Mouse (Mus musculus) hindbrain, embryonic 13.5 days (tissue): ENCODE measurements at regions not wholly inside any gene's neighbourhood (a gene's known extent, or its start where the extent isn't known, plus 50 kb on each side); places are given as distances from the start of the nearest gene placed in this dataset.

Source experiments
- ATAC-seq: fragments of 200-750 bp; cut with Nextera tagmentation; 2 replicates; pipeline ENCODE4 v1.8.0; 2017; ENCODE audit warnings: moderate TSS enrichment; ENCODE audit not compliant: low FRiP score
- H3K27ac ChIP-seq: fragments of 300-500 bp; sonication (generic); 2 replicates; pipeline ENCODE4 v1.5.1; 2015; ENCODE audit warnings: inconsistent platforms, mild to moderate bottlenecking, moderate library complexity
- H3K27me3 ChIP-seq: fragments of 300-500 bp; sonication (generic); 2 replicates; pipeline ENCODE4 v1.6.1; 2015; ENCODE audit warnings: mild to moderate bottlenecking, inconsistent platforms
- H3K36me3 ChIP-seq: fragments of 300-500 bp; sonication (generic); 2 replicates; pipeline ENCODE4 v1.6.1; 2015; ENCODE audit warnings: mild to moderate bottlenecking, inconsistent platforms
- H3K4me1 ChIP-seq: fragments of 300-500 bp; sonication (generic); replicated peaks from 2 replicates; pipeline ENCODE4 v1.6.1; 2015; ENCODE audit warnings: inconsistent platforms
- H3K4me2 ChIP-seq: fragments of 300-500 bp; sonication (generic); 2 replicates; pipeline ENCODE4 v1.6.1; 2015; ENCODE audit warnings: inconsistent platforms, mild to moderate bottlenecking, moderate library complexity
- H3K4me3 ChIP-seq: fragments of 300-500 bp; sonication (generic); 2 replicates; pipeline ENCODE4 v1.5.1; 2015; ENCODE audit warnings: mild to moderate bottlenecking, inconsistent platforms
- H3K9ac ChIP-seq: fragments of 300-500 bp; sonication (generic); 2 replicates; pipeline ENCODE4 v1.6.1; 2015; ENCODE audit warnings: mild to moderate bottlenecking, inconsistent platforms
- H3K9me3 ChIP-seq: fragments of 300-500 bp; sonication (generic); 2 replicates; pipeline ENCODE4 v1.6.1; 2016; ENCODE audit warnings: inconsistent platforms
- WGBS: fragments of 180-500 bp; shearing (Covaris S2); methylation state at CpG from one replicate; pipeline ENCODE4 v1.1.7; 2015; 5-methylcytosine and 5-hydroxymethylcytosine counted together

DNA sequence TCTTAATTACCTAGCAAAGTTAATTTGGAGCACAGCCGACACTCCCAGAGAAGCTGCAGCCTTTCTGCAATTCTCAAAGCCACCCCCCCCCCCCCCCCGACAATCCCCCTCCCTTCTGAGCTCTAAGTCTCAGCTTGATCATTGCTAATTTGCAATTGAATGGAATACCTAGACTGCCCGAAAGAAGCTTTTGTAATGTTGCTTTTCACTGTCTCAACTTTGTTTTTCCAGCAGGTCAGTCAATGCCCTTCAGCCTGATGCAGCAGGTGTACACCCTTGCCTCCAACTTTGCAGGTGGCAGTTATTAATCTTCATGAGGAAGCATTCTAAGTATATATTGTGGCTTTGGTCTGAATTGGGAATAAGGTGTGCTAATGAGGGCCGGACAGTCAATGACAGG is 1006.6 kb upstream of the Gm8797 start:
- WGBS: 62% methylated on average over 4 of the region's 4 CpGs
- Histone ChIP-seq H3K9me3 (0 out of 2 replicates have a peak, but pooled peaks cover 14% of the 10 kb centered on the region), H3K27ac (no peak overlapping the region), H3K4me2 (no peak overlapping the region), H3K27me3 (no peaks in the 10 kb centered on the region), H3K36me3 (no peaks in the 10 kb centered on the region), H3K4me3 (no peak overlapping the region), H3K4me1 (no peaks in the 10 kb centered on the region), H3K9ac (no peak overlapping the region)
- ATAC-seq: no peak

GRCm38 (mm10) chr3:4744611-4745010 is 1006.0 kb upstream of the Gm8797 start:
- 85% methylated on average over 6 of the region's 6 CpGs for WGBS
- Histone ChIP-seq H3K36me3 (no peaks in the 10 kb centered on the region), H3K27ac (no peak overlapping the region), H3K4me2 (no peak overlapping the region), H3K27me3 (no peaks in the 10 kb centered on the region), H3K4me3 (no peak overlapping the region), H3K9me3 (0 out of 2 replicates have a peak, but pooled peaks cover 14% of the 10 kb centered on the region), H3K9ac (no peak overlapping the region), H3K4me1 (no peaks in the 10 kb centered on the region)
- ATAC-seq: no peak

DNA sequence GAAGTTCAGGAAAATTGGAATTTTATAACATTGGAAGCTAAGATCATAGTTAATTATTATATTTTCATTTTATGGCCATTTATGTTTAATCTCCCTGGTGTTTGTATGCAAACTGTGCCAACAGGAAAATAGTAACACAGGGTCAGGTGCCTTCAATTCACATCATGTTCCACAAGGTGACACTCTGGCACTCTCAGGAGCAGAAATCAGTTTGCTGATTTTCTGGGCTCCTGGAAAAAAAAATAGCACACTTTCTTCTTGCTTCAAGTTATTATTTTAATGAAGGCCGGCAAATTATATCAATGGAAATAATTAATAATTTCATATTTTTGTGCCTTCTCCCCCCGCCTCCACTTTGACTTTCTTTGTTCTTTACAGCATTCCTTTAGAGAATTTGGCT is 994.5 kb upstream of the Gm8797 start:
- WGBS: 93% methylated on average over 2 of the region's 2 CpGs
- Histone ChIP-seq H3K27me3 (no peaks in the 10 kb centered on the region), H3K4me3 (no peak overlapping the region)

GRCm38 (mm10) chr3:4757113-4757512 is 993.5 kb upstream of the Gm8797 start:
- WGBS: 88% methylated on average over 1 of the region's 1 CpGs
- no peak for ATAC-seq

More for the DNA sequence above, 994.5 kb upstream of the Gm8797 start:
- Histone ChIP-seq H3K9ac (no peak overlapping the region), H3K4me1 (no peaks in the 10 kb centered on the region), H3K4me2 (no peak overlapping the region), H3K27ac (no peak overlapping the region), H3K36me3 (no peaks in the 10 kb centered on the region), H3K9me3 (peaks cover 5% of the 10 kb centered on the region; the same call in 1 of the 2 replicates)
- no peak for ATAC-seq

DNA sequence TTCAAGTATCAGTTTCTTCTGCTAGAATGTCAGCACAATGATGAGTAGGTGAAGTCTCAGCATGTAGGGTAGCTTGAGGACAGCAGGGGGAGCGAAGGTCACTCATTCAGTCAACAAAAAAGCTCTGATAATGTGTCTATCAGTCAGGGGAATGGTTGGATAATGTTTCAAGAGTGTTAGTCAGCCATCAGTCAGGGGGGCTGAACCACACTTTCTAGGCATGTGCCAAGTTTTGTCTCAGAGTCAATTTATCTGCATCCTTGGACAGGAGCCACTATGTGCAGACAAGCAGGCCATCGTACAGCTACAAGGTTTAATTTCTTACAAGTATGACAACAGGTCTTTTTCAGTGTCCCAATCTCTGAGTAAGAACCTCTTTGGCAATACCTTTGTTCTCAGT is 987.5 kb upstream of the Gm8797 start:
- no peaks in the 10 kb centered on the region for H3K36me3 ChIP-seq
- WGBS: 87% methylated on average over 2 of the region's 2 CpGs
- no peak overlapping the region for H3K4me2 ChIP-seq
- H3K4me3 ChIP-seq: no peak overlapping the region
- no peak overlapping the region for H3K9ac ChIP-seq
- no peaks in the 10 kb centered on the region for H3K4me1 ChIP-seq
- H3K27ac ChIP-seq: no peak overlapping the region
- ATAC-seq: no peak
- H3K27me3 ChIP-seq: no peaks in the 10 kb centered on the region
- no peaks in the 10 kb centered on the region for H3K9me3 ChIP-seq

More at GRCm38 (mm10) chr3:4757113-4757512, 993.5 kb upstream of the Gm8797 start:
- H3K4me1 ChIP-seq: no peaks in the 10 kb centered on the region
- no peak overlapping the region for H3K4me3 ChIP-seq
- no peak overlapping the region for H3K9ac ChIP-seq
- no peak overlapping the region for H3K4me2 ChIP-seq
- H3K9me3 ChIP-seq: no peaks in the 10 kb centered on the region
- H3K36me3 ChIP-seq: no peaks in the 10 kb centered on the region
- no peak overlapping the region for H3K27ac ChIP-seq
- no peaks in the 10 kb centered on the region for H3K27me3 ChIP-seq

DNA sequence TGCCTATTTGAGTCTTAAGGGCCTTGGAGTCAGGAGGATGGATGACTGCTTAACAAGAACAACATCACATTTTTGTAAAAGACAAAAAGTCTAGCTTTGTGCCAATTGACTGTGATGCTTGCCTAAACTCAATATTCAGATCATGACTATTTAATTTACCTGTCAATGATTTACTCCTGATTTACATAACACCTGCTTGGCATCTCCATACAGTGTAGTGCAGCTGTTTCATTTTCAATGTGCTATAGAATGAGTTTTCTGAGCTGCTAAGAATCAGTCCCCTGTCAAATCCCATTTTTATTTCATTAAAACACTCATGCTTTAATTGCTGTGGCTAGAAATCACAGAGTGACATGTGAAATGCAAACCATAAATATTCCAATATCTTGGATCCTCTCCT is 974.0 kb upstream of the Gm8797 start:
- H3K4me2 ChIP-seq: no peak overlapping the region
- H3K36me3 ChIP-seq: no peaks in the 10 kb centered on the region
- no peaks in the 10 kb centered on the region for H3K9me3 ChIP-seq
- H3K27me3 ChIP-seq: no peaks in the 10 kb centered on the region
- no peak overlapping the region for H3K4me3 ChIP-seq
- ATAC-seq: no peak
- no peaks in the 10 kb centered on the region for H3K4me1 ChIP-seq
- H3K27ac ChIP-seq: no peak overlapping the region
- H3K9ac ChIP-seq: no peak overlapping the region

DNA sequence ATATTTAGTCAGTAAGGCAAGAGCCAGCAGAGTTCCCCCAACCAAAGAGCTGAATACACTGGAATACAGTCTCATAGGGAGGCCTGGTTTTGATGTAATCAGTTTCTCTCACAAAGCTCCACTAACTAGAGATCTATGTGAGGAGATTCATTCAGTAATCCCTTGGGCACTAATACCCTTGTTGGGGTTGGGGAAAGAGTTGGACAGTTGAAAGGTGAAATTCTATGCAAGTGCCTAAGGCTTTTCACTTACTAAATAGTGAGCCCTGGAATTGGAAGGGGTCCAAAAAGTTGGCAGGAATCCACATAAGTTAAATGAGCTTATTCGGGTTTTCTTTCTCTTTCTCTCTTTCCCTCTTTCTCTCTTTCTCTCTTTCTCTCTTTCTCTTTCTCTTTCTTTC is 965.4 kb upstream of the Gm8797 start:
- Histone ChIP-seq H3K4me3 (no peak overlapping the region), H3K36me3 (no peaks in the 10 kb centered on the region), H3K27ac (no peak overlapping the region), H3K4me2 (no peak overlapping the region), H3K4me1 (no peaks in the 10 kb centered on the region), H3K27me3 (no peaks in the 10 kb centered on the region), H3K9me3 (no peaks in the 10 kb centered on the region), H3K9ac (no peak overlapping the region)
- WGBS: 68% methylated on average over 1 of the region's 1 CpGs
- no peak for ATAC-seq

GRCm38 (mm10) chr3:4793141-4793540 is 957.5 kb upstream of the Gm8797 start:
- Histone ChIP-seq H3K4me3 (no peak overlapping the region), H3K4me1 (peaks cover 24% of the 10 kb centered on the region), H3K27me3 (no peaks in the 10 kb centered on the region), H3K4me2 (no peak overlapping the region), H3K9me3 (no peaks in the 10 kb centered on the region), H3K27ac (no peak overlapping the region), H3K9ac (no peak overlapping the region), H3K36me3 (no peaks in the 10 kb centered on the region)
- 94% methylated on average over 2 of the region's 2 CpGs for WGBS
- ATAC-seq: no peak

GRCm38 (mm10) chr3:4796041-4796908 is 954.3 kb upstream of the Gm8797 start:
- peak overlapping the region; percentile 39 for H3K4me3 ChIP-seq
- peak overlapping the region; percentile 52 for H3K4me2 ChIP-seq
- peak overlapping the region; percentile 81 for H3K27ac ChIP-seq
- no peaks in the 10 kb centered on the region for H3K27me3 ChIP-seq
- peak; percentile 83 for ATAC-seq
- H3K4me1 ChIP-seq: peaks cover 24% of the 10 kb centered on the region
- no peaks in the 10 kb centered on the region for H3K9me3 ChIP-seq
- no peak overlapping the region for H3K9ac ChIP-seq
- 23% methylated on average over 6 of the region's 6 CpGs for WGBS
- no peaks in the 10 kb centered on the region for H3K36me3 ChIP-seq

GRCm38 (mm10) chr3:4796909-4797566 is 953.6 kb upstream of the Gm8797 start:
- Histone ChIP-seq H3K36me3 (no peaks in the 10 kb centered on the region), H3K4me1 (peaks cover 24% of the 10 kb centered on the region), H3K9ac (peak overlapping the region; percentile 58), H3K4me3 (peak overlapping the region; percentile 39), H3K27ac (peak overlapping the region; percentile 81), H3K27me3 (no peaks in the 10 kb centered on the region), H3K4me2 (peak overlapping the region; percentile 52), H3K9me3 (no peaks in the 10 kb centered on the region)
- WGBS: 24% methylated on average over 8 of the region's 8 CpGs
- peak; percentile 87 for ATAC-seq

DNA sequence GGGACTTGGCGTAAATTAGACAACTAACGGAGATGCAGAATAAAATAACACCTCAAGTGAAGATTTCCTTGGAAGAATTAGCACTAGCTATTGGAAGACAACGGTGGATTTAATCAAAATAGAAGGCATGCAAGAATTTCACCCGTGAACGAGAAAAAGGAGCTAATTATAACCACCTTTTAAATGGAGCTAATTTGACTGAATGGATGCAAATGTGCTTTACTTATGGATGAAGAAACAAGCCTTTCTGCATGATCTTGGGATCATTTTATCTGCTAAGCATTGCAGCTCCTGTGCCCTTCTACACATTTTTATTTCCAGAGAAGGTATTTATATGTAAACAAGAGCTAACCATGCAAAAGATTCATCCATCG is 953.1 kb upstream of the Gm8797 start:
- Histone ChIP-seq H3K4me1 (peaks cover 24% of the 10 kb centered on the region), H3K4me2 (peak overlapping the region; percentile 52), H3K4me3 (peak overlapping the region; percentile 39), H3K27me3 (no peaks in the 10 kb centered on the region), H3K9ac (peak overlapping the region; percentile 58), H3K36me3 (0 out of 2 replicates have a peak, but pooled peaks cover under 1% of the 10 kb centered on the region), H3K27ac (peak overlapping the region; percentile 81), H3K9me3 (no peaks in the 10 kb centered on the region)
- ATAC-seq: no peak
- whole genome bisulfite sequencing: 36% methylated on average over 6 of the region's 6 CpGs

- Histone ChIP-seq H3K4me3 (peak overlapping the region; percentile 39), H3K36me3 (peaks cover 5% of the 10 kb centered on the region; the same call in 1 of the 2 replicates), H3K4me2 (peak overlapping the region; percentile 52), H3K9me3 (no peaks in the 10 kb centered on the region), H3K4me1 (peaks cover 24% of the 10 kb centered on the region), H3K27ac (peak overlapping the region; percentile 49), H3K27me3 (no peaks in the 10 kb centered on the region), H3K9ac (peak overlapping the region; percentile 60)
- ATAC-seq: no peak
- 26% methylated on average over 3 of the region's 3 CpGs for WGBS
Measured at GRCm38 (mm10) chr3:4798366-4798765, 952.2 kb upstream of the Gm8797 start.
